Mouse (Mus musculus) embryonic facial prominence, embryonic 14.5 days (tissue): ENCODE measurements around the gene Car5b. TPM values are rescaled to one million over a fixed set of nuclear protein-coding genes. Genes with fewer than 3 reads are reported as not detected.

Experiments
- ATAC-seq: fragments of 200-750 bp; cut with Nextera tagmentation; 2 replicates; pipeline ENCODE4 v1.8.0; 2017; ENCODE audit warnings: low read depth, moderate number of reproducible peaks, moderate TSS enrichment
- DNase-seq: peaks from one replicate; pipeline ENCODE4 v3.0.0-alpha.2; 2015; ENCODE audit warnings: low spot score
- H3K27ac ChIP-seq: fragments of 300-500 bp; sonication (generic); replicated peaks from 2 replicates; pipeline ENCODE4 v1.5.1; 2014; ENCODE audit warnings: low read depth, mild to moderate bottlenecking, low read length, moderate library complexity
- H3K27me3 ChIP-seq: fragments of 300-500 bp; sonication (generic); replicated peaks from 2 replicates; pipeline ENCODE4 v1.6.1; 2014; ENCODE audit warnings: low read length; ENCODE audit not compliant: control insufficient read depth, insufficient read depth
- H3K36me3 ChIP-seq: fragments of 300-500 bp; sonication (generic); 2 replicates; pipeline ENCODE4 v1.6.1; 2014; ENCODE audit warnings: low read length, mixed read lengths; ENCODE audit not compliant: control insufficient read depth, insufficient read depth
- H3K4me1 ChIP-seq: fragments of 300-500 bp; sonication (generic); 2 replicates; pipeline ENCODE4 v1.6.1; 2014; ENCODE audit warnings: antibody characterized with exemption, low read length; ENCODE audit not compliant: control insufficient read depth, insufficient read depth
- H3K4me2 ChIP-seq: fragments of 300-500 bp; sonication (generic); 2 replicates; pipeline ENCODE4 v1.6.1; 2014; ENCODE audit warnings: low read depth, mild to moderate bottlenecking, low read length, moderate library complexity, mixed read lengths
- H3K4me3 ChIP-seq: fragments of 300-500 bp; sonication (generic); 2 replicates; pipeline ENCODE4 v1.5.1; 2014; ENCODE audit warnings: low read depth, mild to moderate bottlenecking, low read length
- H3K9ac ChIP-seq: fragments of 300-500 bp; sonication (generic); 2 replicates; pipeline ENCODE4 v1.6.1; 2014; ENCODE audit warnings: low read depth, mild to moderate bottlenecking, low read length, moderate library complexity, mixed read lengths
- H3K9me3 ChIP-seq: fragments of 300-500 bp; sonication (generic); 2 replicates; pipeline ENCODE4 v1.6.1; 2016; ENCODE audit warnings: low read length; ENCODE audit not compliant: control insufficient read depth
- WGBS: fragments of 180-500 bp; shearing (Covaris S2); extraction: QIAGEN DNeasy Blood & Tissue Kit; methylation state at CpG from one replicate; pipeline ENCODE4 v1.1.7; 2014; 5-methylcytosine and 5-hydroxymethylcytosine counted together
- polyA plus RNA-seq: library from polyadenylated mRNA; unstranded; fragments of >200 nt; fragmentation: Nextera tagmentation; extraction: Ambion mirVana; gene quantifications from 2 replicates; pipeline ENCODE4 v1.2.1, GENCODE M21; 2014

The Car5b gene
- polyA plus RNA-seq, 1 experiment from 2014 or later, result 0.50 TPM

DNA sequence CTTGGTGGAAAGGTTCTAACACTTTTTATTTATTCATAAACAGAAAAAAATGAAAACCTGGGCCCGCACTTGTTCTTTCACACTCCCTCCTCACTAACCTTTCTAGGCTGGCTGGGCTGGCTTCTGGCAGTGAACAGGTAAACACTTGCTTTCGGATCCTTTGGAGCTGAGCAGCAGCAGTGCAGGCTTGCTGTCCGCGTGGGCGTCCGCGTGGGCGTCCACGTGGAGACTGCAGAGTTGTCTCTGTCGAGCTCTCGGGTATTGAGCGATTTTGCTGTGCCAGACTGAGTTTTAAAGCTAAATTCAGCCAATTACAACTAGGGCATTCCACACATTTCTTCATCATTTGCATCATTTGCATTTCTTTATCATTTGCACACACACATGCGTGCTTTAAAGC, 14.3 kb upstream of the Car5b start:
- no peak overlapping the region for H3K4me3 ChIP-seq
- H3K27ac ChIP-seq, result no peak overlapping the region
- no peak overlapping the region for H3K4me2 ChIP-seq
- no peaks in the 10 kb centered on the region for H3K4me1 ChIP-seq
- no peaks in the 10 kb centered on the region for H3K9me3 ChIP-seq
- whole genome bisulfite sequencing, result 61% methylated on average over 13 of the region's 13 CpGs
- DNase-seq (no peak), ATAC-seq (no peak)
- no peaks in the 10 kb centered on the region for H3K36me3 ChIP-seq
- peaks cover 2% of the 10 kb centered on the region; the same call in 1 of the 2 replicates for H3K27me3 ChIP-seq
- no peak overlapping the region for H3K9ac ChIP-seq

DNA sequence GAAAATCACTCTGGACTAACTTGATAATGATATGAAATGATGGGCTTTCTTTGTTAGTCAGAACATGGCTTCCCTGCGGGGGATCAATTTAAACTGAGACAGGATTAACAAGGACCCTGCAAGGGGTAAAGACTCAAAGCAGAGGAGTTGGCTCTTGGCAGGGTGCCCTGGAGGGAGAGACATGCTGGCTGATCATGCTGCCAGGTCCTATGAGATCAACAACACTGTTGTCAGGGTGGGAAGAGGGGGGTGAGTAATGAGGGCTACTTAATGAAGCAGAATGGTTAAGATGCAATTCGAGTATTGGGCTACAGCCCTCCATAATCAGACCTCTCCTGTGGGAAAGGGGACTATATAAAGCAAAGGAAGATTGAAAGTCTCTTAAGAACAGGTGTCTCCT, 11.1 kb upstream of the Car5b start:
- no peaks in the 10 kb centered on the region for H3K36me3 ChIP-seq
- no peak overlapping the region for H3K4me3 ChIP-seq
- H3K4me1 ChIP-seq, result no peaks in the 10 kb centered on the region
- peaks cover 5% of the 10 kb centered on the region; the same call in 1 of the 2 replicates for H3K27me3 ChIP-seq
- H3K27ac ChIP-seq, result no peak overlapping the region
- DNase-seq, result peak; percentile 35
- no peaks in the 10 kb centered on the region for H3K9me3 ChIP-seq
- WGBS, result 48% methylated on average over 2 of the region's 2 CpGs
- H3K4me2 ChIP-seq, result no peak overlapping the region
- ATAC-seq, result peak; percentile 71
- H3K9ac ChIP-seq, result no peak overlapping the region

DNA sequence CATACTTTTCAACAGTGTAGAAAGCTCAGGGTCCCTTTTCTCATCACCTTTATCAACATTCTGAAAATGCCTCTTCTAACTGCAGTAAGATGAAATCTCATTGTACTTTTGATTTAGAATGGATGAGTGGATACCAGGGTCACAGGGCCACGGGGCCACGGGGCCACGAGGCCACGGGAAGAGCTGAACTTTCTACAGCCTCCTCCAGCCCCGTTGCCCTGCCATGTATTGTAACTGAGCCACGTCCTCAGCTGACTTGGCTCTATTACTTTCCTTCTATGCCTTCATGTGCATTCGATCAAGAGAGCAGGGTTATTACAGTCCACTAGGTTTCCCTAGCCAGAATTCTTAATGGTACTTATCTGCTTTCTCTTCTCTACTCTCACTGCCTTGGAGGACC, 8.1 kb upstream of the Car5b start:
- Histone ChIP-seq H3K4me3 (no peak overlapping the region), H3K27ac (no peak overlapping the region), H3K36me3 (no peaks in the 10 kb centered on the region), H3K27me3 (peaks cover 7% of the 10 kb centered on the region; the same call in 1 of the 2 replicates), H3K4me2 (no peak overlapping the region), H3K4me1 (no peaks in the 10 kb centered on the region), H3K9me3 (no peaks in the 10 kb centered on the region), H3K9ac (no peak overlapping the region)
- WGBS, result 78% methylated on average over 7 of the region's 7 CpGs
- no peak for ATAC-seq
- no peak for DNase-seq

DNA sequence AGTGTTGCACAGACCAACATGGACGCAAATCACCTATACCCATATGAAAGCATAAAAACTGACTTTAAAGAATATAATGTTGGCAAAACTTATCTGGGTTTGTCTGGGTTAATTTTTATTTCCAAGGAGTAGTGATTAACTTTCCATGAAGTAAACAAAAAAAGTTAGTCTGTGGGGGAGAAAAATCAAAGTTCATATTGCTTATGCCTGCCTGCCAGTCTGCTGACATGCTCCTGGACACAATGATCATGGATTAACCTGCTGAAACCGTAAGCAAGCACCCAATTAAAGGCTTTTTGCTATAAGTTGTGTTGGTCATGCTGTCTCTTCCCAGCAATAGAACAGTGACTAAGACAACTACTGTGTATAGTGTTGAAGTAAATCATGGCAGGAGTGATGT, 7.6 kb upstream of the Car5b start:
- Histone ChIP-seq H3K9me3 (no peaks in the 10 kb centered on the region), H3K27ac (no peak overlapping the region), H3K27me3 (peaks cover 8% of the 10 kb centered on the region; the same call in 1 of the 2 replicates), H3K4me1 (no peaks in the 10 kb centered on the region), H3K4me3 (no peak overlapping the region), H3K9ac (no peak overlapping the region), H3K36me3 (no peaks in the 10 kb centered on the region), H3K4me2 (no peak overlapping the region)
- ATAC-seq (no peak), DNase-seq (no peak)
- WGBS, result 79% methylated on average over 2 of the region's 2 CpGs

DNA sequence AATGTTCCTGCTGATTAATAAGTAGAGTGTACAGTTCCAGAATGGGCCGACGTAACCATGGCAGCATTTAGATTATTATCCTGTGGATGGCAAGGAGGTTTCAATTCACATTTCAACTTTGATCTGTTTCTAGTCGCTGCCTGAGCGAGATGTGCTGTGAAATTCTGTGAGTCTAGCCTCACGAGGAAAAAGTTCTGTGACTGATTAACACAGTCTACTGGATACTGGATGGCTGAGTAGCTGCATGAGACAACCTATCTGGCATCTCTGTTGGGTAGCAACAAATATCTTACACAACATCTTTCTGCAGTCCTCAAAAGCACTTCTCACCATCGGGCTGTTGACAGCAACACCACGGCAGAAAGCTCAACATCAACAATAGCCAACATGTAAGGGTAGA, 4.7 kb upstream of the Car5b start:
- DNase-seq (no peak), ATAC-seq (no peak)
- Histone ChIP-seq H3K27me3 (peaks cover 8% of the 10 kb centered on the region; the same call in 1 of the 2 replicates), H3K4me2 (no peak overlapping the region), H3K4me1 (no peaks in the 10 kb centered on the region), H3K9me3 (no peaks in the 10 kb centered on the region), H3K27ac (no peak overlapping the region), H3K9ac (no peak overlapping the region), H3K4me3 (no peak overlapping the region), H3K36me3 (no peaks in the 10 kb centered on the region)
- 71% methylated on average over 7 of the region's 7 CpGs for WGBS

DNA sequence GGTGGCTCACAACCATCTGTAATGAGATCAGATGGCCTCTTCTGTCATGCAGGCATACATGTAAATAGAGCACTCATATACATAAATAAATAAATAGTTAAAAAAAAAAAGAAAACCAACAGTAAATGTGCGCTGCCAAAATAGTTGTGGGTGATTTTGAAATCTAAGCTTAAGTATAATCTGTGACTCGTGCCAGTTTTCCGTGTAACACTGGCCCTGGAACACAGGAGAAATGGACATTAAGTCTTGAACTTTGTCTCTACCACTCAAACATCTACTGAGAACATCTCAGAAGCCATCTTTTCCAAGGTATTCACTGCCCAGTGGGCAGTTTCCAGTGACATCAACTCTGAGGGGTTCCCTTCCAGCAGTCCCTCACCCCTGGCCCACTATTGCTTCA, 12.2 kb downstream of the Car5b start:
- no peaks in the 10 kb centered on the region for H3K27me3 ChIP-seq
- H3K36me3 ChIP-seq, result no peaks in the 10 kb centered on the region
- H3K4me3 ChIP-seq, result no peak overlapping the region
- no peaks in the 10 kb centered on the region for H3K4me1 ChIP-seq
- H3K27ac ChIP-seq, result no peak overlapping the region
- 77% methylated on average over 3 of the region's 3 CpGs for WGBS
- no peak overlapping the region for H3K4me2 ChIP-seq
- DNase-seq (no peak), ATAC-seq (no peak)
- H3K9ac ChIP-seq, result no peak overlapping the region
- H3K9me3 ChIP-seq, result no peaks in the 10 kb centered on the region

DNA sequence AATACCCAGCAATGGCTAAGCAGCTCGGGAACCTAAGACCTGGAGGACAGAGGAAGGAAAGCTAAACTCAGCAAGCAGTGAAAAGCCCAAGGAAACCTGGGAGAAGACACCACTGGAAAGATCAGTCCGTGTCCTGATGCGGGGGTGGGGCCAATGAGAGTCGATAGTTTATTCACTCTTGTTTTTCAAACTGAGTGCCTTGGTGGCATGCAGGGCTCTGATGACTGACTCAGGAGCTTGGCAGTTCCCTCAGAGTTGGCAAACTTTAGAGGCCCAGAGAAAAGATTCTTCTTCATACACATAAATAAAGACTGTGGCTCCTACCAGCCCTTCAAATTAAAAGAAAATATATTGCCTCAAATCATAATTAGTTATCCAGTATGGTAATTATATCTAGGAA, 12.8 kb downstream of the Car5b start:
- no peak overlapping the region for H3K27ac ChIP-seq
- ATAC-seq (no peak), DNase-seq (no peak)
- WGBS, result 73% methylated on average over 4 of the region's 4 CpGs
- H3K4me1 ChIP-seq, result no peaks in the 10 kb centered on the region
- H3K27me3 ChIP-seq, result no peaks in the 10 kb centered on the region
- H3K9me3 ChIP-seq, result no peaks in the 10 kb centered on the region
- H3K36me3 ChIP-seq, result no peaks in the 10 kb centered on the region
- H3K9ac ChIP-seq, result no peak overlapping the region
- no peak overlapping the region for H3K4me2 ChIP-seq
- H3K4me3 ChIP-seq, result no peak overlapping the region

DNA sequence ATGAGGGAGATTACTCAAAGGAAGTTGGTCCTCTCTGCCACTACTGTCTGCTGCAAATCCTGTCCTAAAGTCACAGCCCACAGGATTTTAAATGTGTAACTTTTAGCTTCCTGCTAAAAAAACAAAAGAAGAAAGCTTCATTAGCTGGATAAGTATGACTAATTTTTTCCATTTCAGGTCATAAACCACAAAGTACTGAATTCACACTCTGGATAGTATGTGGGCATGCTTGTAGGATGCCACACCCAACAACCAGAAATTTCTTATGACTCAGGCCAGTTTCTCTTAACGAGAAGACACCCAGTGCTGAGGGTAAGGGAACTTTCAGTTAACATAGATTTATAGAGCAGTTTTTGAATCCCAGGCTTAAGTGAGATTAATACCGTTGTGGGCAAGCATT, 14.5 kb downstream of the Car5b start:
- WGBS, result 72% methylated on average over 2 of the region's 2 CpGs
- no peak for ATAC-seq

DNA sequence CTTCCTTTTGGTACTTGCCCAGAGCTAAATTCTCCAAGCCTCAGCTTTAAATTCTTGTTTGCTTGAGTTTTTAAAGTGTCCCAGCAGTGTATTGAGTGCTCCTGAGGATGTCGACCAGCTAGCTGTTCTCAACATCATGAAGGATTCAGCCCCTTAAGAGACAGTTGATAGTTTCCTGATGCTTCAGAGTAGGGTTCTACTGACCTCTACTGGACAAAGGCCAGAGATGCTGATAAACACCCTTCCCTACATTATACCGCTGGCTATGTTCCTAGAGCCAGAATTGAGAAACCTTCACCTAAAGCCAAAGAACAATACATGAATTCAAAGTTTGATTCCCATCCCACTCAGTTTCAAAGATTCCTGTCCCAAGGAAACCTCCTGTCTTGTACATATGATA, 23.0 kb downstream of the Car5b start:
- Histone ChIP-seq H3K9me3 (no peaks in the 10 kb centered on the region), H3K4me1 (no peaks in the 10 kb centered on the region), H3K9ac (no peak overlapping the region), H3K27me3 (no peaks in the 10 kb centered on the region), H3K27ac (no peak overlapping the region), H3K4me2 (no peak overlapping the region), H3K36me3 (no peaks in the 10 kb centered on the region), H3K4me3 (no peak overlapping the region)
- peak; percentile 48 for DNase-seq
- 33% methylated on average over 2 of the region's 2 CpGs for WGBS
- 0 out of 2 replicates have a peak, but pooled peaks have one; percentile 41 for ATAC-seq

More for the DNA sequence above, 14.5 kb downstream of the Car5b start:
- no peak overlapping the region for H3K27ac ChIP-seq
- no peak overlapping the region for H3K9ac ChIP-seq
- no peaks in the 10 kb centered on the region for H3K36me3 ChIP-seq
- DNase-seq, result no peak
- H3K4me1 ChIP-seq, result no peaks in the 10 kb centered on the region
- no peaks in the 10 kb centered on the region for H3K9me3 ChIP-seq
- H3K27me3 ChIP-seq, result no peaks in the 10 kb centered on the region
- no peak overlapping the region for H3K4me3 ChIP-seq
- no peak overlapping the region for H3K4me2 ChIP-seq
